Mouse (Mus musculus): ENCODE measurements around the gene Gpc6. TPM values are rescaled to one million over a fixed set of nuclear protein-coding genes. Genes with fewer than 3 reads are reported as not detected.

Gene Gpc6
- polyA plus RNA-seq, 1 experiment = 1.4 TPM

DNA sequence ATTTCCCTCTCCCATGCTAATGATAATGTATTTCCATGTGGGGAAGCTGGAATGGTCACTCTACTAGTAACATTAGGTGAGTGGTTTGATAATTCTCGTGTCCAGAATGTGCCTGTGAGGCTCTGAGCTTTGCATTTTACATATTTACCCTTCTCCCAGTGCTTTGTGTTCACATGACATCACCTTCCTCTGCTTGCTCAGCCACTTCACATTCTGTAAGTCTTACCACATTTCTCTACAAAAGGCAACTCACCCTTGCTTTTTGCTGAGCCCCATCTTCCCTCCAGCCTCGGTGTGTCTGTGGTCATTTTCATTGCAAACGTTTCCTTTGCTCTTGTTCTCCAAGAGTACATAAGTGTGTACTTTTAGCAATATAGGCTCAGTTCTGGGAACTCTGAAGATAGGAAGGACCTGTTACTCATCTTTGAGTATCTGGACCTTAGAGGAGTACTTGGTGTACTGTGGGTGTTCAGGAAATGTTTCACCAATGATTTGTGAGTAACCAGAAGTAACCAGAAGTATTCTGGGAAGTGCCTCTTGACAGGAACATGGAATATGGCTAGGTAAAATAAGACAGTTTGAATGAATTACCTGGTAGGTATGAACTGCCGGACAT, 145.5 kb downstream of the Gpc6 start:
- H3K4me3 ChIP-seq (ENCODE audit: insufficient read depth, low read depth, low read length) = no peak overlapping the region
- H3K4me1 ChIP-seq (ENCODE audit: control insufficient read depth, insufficient read depth, insufficient read length, low read length) = no peaks in the 10 kb centered on the region
- no peak overlapping the region for H3K27ac ChIP-seq (replicated peaks; ENCODE audit: low read depth, low read length)

DNA sequence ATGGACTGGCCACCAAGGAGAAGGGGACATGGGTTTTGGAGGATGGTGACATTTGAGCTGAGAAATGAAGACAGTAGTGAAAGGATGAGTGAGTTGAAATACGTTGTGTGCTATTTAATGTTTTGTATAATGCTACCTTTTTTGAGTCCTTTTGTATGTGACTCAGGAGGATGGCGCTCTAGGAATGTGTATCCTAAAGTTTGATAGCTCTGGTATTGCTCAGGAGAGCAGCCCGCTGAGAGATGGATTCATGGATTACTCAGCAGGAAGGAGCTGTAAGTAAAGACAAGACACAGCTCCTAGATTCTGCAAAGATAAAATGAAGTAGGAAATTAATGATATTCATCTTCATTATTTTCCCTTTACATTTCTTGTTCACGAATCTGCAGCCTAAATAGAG, 168.5 kb downstream of the Gpc6 start:
- Histone ChIP-seq H3K4me1 (ENCODE audit: control insufficient read depth, insufficient read depth, insufficient read length, low read length) (no peaks in the 10 kb centered on the region), H3K4me3 (ENCODE audit: insufficient read depth, low read depth, low read length) (no peak overlapping the region), H3K27ac (replicated peaks; ENCODE audit: low read depth, low read length) (no peak overlapping the region)

DNA sequence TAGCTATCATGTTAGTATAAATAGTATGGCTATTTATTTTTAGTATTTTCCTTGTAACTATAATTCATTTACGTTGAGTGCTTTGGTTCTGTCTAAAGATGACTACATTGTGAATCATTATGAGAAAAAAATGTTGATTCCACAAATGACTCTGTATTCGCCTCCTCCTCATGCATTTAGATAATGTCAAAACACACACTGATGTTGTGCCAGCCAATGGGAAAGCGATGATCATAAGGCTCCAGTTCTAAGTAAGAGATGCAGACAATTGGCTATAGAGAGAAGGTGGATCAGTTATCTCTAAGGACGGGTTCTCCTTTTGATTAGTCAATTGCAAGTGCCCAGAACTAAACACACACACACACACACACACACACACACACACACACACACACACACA, 181.8 kb downstream of the Gpc6 start:
- H3K27ac ChIP-seq (replicated peaks; ENCODE audit: low read depth, low read length) = no peak overlapping the region
- no peaks in the 10 kb centered on the region for H3K4me1 ChIP-seq (ENCODE audit: control insufficient read depth, insufficient read depth, insufficient read length, low read length)
- H3K4me3 ChIP-seq (ENCODE audit: insufficient read depth, low read depth, low read length) = no peak overlapping the region

DNA sequence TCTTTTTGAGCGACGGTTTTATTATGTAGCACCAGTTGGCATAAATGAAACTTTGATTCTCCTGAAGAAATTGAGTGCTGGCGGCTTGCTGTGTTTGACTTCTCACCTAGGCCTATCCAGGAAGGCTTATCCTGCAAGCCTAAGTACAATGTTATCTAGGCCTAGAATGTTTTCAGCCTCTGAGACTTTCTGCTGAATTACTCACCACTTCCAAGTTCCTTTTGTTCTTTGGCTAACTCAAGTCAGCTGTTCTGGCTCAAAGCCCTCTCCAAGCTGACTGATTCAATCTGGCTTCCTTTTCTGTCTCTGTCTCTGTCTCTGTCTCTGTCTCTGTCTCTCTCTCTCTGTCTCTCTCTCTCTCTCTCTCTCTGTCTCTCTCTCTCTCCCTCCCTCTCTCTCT, 188.0 kb downstream of the Gpc6 start:
- Histone ChIP-seq H3K4me3 (ENCODE audit: insufficient read depth, low read depth, low read length) (no peak overlapping the region), H3K4me1 (ENCODE audit: control insufficient read depth, insufficient read depth, insufficient read length, low read length) (no peaks in the 10 kb centered on the region), H3K27ac (replicated peaks; ENCODE audit: low read depth, low read length) (no peak overlapping the region)

DNA sequence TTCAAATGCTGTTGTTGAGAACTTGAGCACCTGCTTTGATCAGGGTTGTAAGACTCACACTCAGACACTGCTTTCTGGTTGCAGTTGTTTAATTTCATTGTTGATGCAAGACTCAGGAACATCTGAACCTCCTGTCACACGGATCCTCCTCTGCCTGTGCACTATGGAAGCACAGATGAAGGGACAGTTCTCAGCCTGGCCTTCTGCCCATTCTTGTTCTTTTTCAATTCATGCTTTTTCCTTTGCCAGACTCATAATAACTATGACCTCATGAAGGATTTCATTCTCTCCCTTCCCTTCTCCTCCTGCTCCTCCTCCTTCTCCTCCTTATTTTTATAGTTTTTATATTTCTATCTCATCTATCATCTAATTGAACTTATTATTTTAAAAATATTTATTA, 196.9 kb downstream of the Gpc6 start:
- Histone ChIP-seq H3K27ac (replicated peaks; ENCODE audit: low read depth, low read length) (no peak overlapping the region), H3K4me3 (ENCODE audit: insufficient read depth, low read depth, low read length) (no peak overlapping the region), H3K4me1 (ENCODE audit: control insufficient read depth, insufficient read depth, insufficient read length, low read length) (no peaks in the 10 kb centered on the region)

DNA sequence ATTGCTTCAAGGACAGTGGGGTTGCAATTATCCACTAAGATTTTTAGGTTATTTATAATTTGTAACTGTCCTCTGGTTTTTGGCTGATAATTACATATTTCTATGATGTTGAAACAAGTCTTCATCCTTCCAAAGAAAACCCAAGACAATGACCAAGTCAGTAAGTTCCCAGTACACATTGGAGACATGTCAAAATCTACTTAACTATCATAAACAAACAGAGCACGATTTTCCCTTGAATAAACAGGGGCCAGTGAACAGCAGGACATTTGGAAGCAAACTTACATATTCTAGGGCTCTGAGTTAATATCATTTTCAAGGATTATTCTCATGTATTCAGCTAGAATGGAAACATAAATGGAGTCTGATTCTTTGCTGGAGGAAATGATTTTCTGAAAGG, 205.2 kb downstream of the Gpc6 start:
- H3K27ac ChIP-seq (replicated peaks; ENCODE audit: low read depth, low read length) = no peak overlapping the region

DNA sequence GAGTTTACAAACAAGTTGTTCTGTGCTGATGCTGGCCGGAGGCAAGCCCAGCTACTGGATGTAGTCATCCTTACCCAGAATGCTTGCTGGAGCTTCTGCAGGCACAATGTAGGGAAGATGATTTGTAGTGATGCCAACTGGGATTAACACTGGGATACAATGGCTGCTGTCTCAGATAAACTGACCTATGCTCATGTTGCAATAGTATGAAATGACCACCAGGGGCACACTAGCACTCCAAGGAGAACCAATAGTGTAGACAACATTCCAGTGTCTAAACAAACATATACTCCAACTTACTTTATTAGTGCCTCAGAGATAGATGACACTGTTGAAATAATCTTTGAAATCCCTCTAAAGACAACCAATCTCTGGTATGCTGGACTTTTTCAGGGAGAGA, 206.2 kb downstream of the Gpc6 start:
- Histone ChIP-seq H3K27ac (replicated peaks; ENCODE audit: low read depth, low read length) (no peak overlapping the region), H3K4me1 (ENCODE audit: control insufficient read depth, insufficient read depth, insufficient read length, low read length) (no peaks in the 10 kb centered on the region), H3K4me3 (ENCODE audit: insufficient read depth, low read depth, low read length) (no peak overlapping the region)

More for the DNA sequence above, 205.2 kb downstream of the Gpc6 start:
- Histone ChIP-seq H3K4me1 (ENCODE audit: control insufficient read depth, insufficient read depth, insufficient read length, low read length) (no peaks in the 10 kb centered on the region), H3K4me3 (ENCODE audit: insufficient read depth, low read depth, low read length) (no peak overlapping the region)

DNA sequence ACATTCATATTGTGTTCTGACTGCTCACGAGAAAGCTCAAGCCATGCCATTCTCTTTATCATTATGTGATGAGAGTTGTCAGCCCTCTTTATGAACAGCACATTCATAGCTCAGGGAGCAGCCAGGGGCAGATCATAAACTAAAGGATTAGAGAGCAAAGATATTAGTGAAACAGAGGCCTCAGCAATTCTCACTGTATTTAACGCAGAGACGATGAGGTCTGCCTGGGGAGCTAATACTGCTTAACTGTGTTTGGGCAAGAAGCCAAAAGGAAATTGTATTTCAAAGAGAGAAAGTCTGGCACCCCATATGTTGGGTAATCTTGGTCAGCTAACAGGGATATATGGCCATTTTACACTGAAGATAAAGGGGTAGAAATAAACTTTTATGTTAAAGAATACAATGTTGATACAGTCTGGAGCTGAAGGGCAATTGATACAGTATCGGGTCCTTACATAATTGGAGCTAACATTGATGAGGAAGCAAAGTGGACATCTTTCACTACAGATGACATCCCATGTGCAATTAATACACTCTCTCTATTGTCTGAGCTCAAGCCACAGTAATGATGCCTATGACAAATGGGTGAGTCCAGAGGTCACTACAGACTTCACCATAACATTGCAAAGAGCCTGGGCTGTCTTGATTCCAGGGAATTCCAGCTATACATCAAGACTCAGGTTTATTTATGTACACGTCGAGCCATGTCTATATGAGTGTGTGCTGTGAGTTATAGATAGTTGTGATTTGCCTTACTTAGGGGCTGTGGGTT, 216.1 kb downstream of the Gpc6 start:
- Histone ChIP-seq H3K4me1 (ENCODE audit: control insufficient read depth, insufficient read depth, insufficient read length, low read length) (no peaks in the 10 kb centered on the region), H3K4me3 (ENCODE audit: insufficient read depth, low read depth, low read length) (no peak overlapping the region), H3K27ac (replicated peaks; ENCODE audit: low read depth, low read length) (no peak overlapping the region)

DNA sequence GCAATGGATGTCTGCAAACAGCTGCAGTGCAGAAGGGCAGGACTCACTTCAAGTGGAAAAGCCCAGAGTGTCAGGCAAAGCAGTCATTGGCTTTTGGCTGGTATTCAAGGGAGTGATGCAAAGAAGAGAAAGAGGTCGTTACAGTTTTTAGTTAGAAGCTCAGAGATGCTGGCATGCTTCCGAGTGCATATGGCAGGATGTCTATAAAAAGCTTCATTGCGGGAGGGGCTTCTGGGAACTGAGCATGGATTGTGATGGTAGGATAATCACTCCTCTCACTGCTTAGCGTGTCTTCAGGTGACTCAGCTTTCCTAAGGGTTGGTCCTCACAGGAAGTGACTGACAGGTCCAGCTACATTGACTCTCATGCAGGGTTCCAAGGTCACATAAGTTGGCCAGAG, 221.0 kb downstream of the Gpc6 start:
- no peaks in the 10 kb centered on the region for H3K4me1 ChIP-seq (ENCODE audit: control insufficient read depth, insufficient read depth, insufficient read length, low read length)
- H3K27ac ChIP-seq (replicated peaks; ENCODE audit: low read depth, low read length) = no peak overlapping the region
- no peak overlapping the region for H3K4me3 ChIP-seq (ENCODE audit: insufficient read depth, low read depth, low read length)

DNA sequence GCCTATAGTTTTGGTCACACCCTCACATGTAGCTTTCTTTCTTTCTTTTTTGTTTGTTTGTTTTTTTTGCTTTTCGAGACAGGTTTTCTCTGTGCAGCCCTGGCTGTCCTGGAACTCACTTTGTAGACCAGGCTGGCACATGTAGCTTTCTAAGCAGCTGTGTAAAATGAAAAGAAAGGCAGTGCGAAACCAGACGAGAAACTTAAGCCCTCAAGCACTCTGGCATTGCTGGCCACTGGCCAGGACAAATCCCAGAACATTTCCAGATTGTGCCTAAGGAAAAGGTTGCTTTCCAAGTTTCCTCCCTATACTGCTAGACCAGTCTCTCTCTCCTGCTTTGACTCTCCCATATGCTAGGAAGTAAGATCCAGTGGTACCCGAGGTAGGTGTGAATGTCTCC, 221.6 kb downstream of the Gpc6 start:
- H3K4me3 ChIP-seq (ENCODE audit: insufficient read depth, low read depth, low read length) = no peak overlapping the region
- H3K27ac ChIP-seq (replicated peaks; ENCODE audit: low read depth, low read length) = no peak overlapping the region

DNA sequence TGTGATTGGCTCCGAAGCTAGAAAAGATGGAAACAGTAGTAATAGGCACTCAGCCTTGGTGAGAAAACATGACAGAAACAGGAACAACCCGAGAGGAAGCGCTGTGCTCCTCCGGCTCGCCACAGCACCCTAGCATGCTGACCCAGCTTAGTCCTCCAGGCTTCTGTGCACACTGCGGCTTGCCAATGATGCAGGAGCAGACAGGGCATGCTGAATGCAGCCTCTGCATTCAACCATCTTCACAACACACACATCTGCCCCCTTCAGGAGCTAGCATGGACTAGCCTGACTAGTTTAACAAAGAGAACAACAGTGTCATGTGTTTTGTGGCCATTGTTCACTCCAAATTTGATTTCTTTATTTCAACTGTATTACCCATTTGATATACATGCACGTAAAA, 226.5 kb downstream of the Gpc6 start:
- no peaks in the 10 kb centered on the region for H3K4me1 ChIP-seq (ENCODE audit: control insufficient read depth, insufficient read depth, insufficient read length, low read length)
- H3K27ac ChIP-seq (replicated peaks; ENCODE audit: low read depth, low read length) = no peak overlapping the region
- no peak overlapping the region for H3K4me3 ChIP-seq (ENCODE audit: insufficient read depth, low read depth, low read length)

More for the DNA sequence above, 221.6 kb downstream of the Gpc6 start:
- no peaks in the 10 kb centered on the region for H3K4me1 ChIP-seq (ENCODE audit: control insufficient read depth, insufficient read depth, insufficient read length, low read length)

DNA sequence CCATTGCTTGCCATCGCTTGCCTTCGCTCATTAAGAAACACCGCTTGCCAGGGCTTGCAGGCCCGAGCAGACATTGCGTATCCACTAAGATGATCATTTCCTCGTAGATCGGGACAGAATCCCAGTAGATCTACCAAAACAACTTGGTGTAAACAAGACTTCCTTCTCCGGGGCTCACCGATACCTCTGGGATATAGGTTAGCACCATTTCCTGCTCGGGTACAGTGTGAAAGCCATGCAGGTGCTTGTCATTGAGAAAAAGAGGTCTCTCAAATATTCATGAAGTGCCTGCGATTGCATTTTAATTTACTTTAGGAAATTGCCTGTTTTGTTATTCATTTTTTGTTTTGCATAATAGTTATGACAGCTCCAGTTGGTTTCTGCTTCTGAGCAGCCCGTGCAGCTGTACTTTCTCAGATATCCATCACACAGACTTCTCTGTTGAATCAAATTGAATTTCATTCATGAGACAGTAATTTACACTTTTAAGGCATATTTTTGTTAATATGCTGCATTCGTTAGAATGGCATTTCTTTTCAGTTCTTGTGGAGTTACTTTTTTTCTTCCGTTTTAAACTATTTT, 230.9 kb downstream of the Gpc6 start:
- H3K27ac ChIP-seq (replicated peaks; ENCODE audit: low read depth, low read length) = no peak overlapping the region
- H3K4me1 ChIP-seq (ENCODE audit: control insufficient read depth, insufficient read depth, insufficient read length, low read length) = no peaks in the 10 kb centered on the region
- no peak overlapping the region for H3K4me3 ChIP-seq (ENCODE audit: insufficient read depth, low read depth, low read length)

DNA sequence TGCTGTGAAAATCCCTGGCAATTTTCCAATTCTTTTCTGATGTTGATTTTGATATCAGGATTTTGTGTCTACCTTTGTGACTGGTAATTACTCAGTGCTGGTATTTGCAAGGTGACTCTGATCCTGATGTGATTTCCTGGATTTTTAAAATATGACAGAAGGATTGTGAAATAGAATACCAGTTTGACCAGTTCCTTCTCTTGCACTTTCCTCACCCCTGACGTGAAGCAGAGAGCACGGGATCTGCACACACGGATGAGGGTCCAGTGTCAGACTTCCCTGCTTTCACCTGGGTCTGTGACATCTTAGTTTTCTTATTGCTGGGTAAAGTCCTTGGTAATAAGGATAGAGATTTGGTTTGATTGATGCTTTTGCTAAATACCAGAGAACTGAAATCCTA, 232.3 kb downstream of the Gpc6 start:
- no peaks in the 10 kb centered on the region for H3K4me1 ChIP-seq (ENCODE audit: control insufficient read depth, insufficient read depth, insufficient read length, low read length)
- no peak overlapping the region for H3K27ac ChIP-seq (replicated peaks; ENCODE audit: low read depth, low read length)
- H3K4me3 ChIP-seq (ENCODE audit: insufficient read depth, low read depth, low read length) = no peak overlapping the region

DNA sequence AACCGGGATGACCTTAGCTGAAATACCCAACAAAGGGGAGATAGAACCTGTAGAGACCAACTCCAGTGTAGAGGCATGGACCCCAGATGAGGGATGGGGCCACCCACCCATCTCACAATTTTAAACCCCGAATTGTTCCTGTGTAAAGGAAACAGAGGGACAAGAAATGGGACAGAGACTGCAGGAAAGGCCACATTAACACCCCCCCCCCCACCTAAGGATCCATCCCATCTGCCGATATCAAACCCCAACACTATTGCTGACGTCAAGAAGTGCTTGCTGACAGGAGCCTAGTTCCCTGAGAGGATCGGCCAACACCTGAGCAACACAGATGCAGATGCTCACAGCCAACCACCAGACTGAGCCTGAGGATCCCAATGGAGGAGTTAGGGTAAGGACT, 241.2 kb downstream of the Gpc6 start:
- Histone ChIP-seq H3K27ac (replicated peaks; ENCODE audit: low read depth, low read length) (no peak overlapping the region), H3K4me3 (ENCODE audit: insufficient read depth, low read depth, low read length) (no peak overlapping the region), H3K4me1 (ENCODE audit: control insufficient read depth, insufficient read depth, insufficient read length, low read length) (no peaks in the 10 kb centered on the region)

DNA sequence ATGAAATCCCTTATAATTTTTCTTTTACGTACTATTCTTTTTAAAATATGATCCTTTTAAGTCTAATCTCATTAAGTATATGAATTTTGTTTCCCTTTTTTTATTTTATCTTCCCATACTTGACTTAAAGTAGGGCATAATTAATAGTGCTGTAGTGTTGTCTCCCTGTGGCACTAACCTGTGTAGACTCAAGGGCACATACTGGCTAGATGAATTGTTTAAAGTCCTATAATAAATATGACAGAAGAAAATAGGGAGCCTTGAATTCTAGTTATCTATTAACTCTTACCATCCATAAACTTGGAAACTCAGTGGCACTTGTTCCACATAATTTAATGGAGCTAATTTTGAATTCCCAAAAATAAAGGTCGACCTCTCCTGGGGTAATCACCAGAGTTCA, 268.2 kb downstream of the Gpc6 start:
- Histone ChIP-seq H3K4me3 (ENCODE audit: insufficient read depth, low read depth, low read length) (no peak overlapping the region), H3K27ac (replicated peaks; ENCODE audit: low read depth, low read length) (no peak overlapping the region), H3K4me1 (ENCODE audit: control insufficient read depth, insufficient read depth, insufficient read length, low read length) (no peaks in the 10 kb centered on the region)

DNA sequence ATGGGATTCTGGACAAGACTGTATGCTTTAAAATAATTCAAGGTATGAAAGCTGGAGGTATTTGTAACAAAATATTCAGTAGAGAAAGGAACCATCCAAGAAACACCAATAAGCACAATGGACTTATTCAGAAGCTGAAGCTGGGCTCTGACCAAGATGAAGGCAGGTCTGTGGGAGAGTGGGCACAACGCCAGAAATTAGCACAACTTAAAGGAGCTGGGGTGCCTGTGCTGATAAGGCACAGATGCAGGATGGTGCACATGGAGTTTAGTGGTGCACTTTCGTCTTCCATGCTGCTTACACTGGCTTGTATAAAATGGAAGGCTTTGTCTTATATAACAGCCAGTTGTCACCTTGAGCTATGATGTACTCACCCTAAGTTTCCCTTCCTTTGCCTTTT, 276.9 kb downstream of the Gpc6 start:
- Histone ChIP-seq H3K27ac (replicated peaks; ENCODE audit: low read depth, low read length) (no peak overlapping the region), H3K4me1 (ENCODE audit: control insufficient read depth, insufficient read depth, insufficient read length, low read length) (no peaks in the 10 kb centered on the region), H3K4me3 (ENCODE audit: insufficient read depth, low read depth, low read length) (no peak overlapping the region)
